Mouse (Mus musculus): Measurements from ENCODE around the gene Wdr83. TPM values are rescaled to one million over a fixed set of nuclear protein-coding genes. Genes with fewer than 3 reads are reported as not detected.

Wdr83 gene
- polyA plus RNA-seq, 1 experiment from 2014 or later = 46.4 TPM

DNA sequence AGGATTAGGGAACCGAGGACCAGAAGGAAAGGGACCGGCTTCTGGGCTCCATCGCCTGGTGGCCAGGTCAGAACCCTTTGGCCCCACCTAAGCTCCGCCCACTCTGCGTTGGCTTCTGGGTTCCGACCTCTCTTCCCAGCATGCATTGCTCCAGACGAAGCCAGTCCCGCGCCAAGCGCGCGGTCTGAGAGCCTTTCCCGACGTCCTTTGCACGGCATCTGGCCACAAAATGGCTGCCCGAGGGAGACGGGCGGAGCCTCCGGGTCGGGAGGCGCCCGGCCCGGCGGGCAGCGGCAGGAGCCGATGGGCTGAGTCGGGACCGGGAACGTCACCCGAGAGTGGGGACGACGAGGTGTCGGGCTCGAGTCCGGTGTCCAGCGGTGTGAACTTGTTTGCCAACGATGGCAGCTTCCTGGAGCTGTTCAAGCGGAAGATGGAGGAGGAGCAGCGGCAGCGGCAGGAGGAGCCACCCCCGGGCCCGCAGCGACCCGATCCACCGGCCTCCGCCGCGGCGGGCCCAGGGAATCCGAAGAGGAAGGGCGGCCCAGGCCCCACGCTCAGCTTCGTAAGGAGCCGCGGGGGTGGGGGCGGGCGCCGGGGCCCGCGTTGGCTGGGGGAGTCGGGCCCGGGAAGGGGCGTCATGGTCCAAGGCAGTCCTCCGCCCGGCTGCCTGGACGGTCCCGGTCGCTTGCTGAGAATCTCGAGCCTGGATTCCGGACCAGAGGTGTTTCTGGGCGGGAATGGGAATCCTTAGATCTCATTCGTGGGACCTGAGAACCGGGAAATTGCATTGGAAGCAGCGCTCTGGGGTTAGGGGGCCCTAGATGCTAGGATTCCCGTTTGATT lies 54.2 kb downstream of the Wdr83 start, which contains the start of gene Trir:
TSS of gene Trir (plus strand) at position 154 of the 846 bp plus-strand sequence.
- Histone ChIP-seq H3K4me2 (replicated peaks; ENCODE audit: low read depth, low read length) (peak within 1 kb of the TSS; percentile 95), H3K27me3 (ENCODE audit: control insufficient read depth, insufficient read depth, low read length) (no peaks in the 10 kb centered on the region), H3K4me1 (ENCODE audit: control insufficient read depth, insufficient read depth, low read length) (peaks cover 28% of the 10 kb centered on the region), H3K9me3 (ENCODE audit: control insufficient read depth, low read depth, low read length) (no peaks in the 10 kb centered on the region), H3K27ac (ENCODE audit: low read length) (peak within 1 kb of the TSS; percentile 83), H3K9ac (replicated peaks; ENCODE audit: low read depth, low read length) (peak within 1 kb of the TSS; percentile 99), H3K4me3 (ENCODE audit: low read depth, low read length) (peak within 1 kb of the TSS; percentile 98), H3K36me3 (ENCODE audit: control insufficient read depth, insufficient read depth, low read length) (peaks cover 42% of the 10 kb centered on the region)
- peak; percentile 87 for ATAC-seq (ENCODE audit: insufficient number of reproducible peaks, insufficient read depth, low FRiP score, low read depth)
- under 1% methylated on average over 69 of the region's 75 CpGs for WGBS

DNA sequence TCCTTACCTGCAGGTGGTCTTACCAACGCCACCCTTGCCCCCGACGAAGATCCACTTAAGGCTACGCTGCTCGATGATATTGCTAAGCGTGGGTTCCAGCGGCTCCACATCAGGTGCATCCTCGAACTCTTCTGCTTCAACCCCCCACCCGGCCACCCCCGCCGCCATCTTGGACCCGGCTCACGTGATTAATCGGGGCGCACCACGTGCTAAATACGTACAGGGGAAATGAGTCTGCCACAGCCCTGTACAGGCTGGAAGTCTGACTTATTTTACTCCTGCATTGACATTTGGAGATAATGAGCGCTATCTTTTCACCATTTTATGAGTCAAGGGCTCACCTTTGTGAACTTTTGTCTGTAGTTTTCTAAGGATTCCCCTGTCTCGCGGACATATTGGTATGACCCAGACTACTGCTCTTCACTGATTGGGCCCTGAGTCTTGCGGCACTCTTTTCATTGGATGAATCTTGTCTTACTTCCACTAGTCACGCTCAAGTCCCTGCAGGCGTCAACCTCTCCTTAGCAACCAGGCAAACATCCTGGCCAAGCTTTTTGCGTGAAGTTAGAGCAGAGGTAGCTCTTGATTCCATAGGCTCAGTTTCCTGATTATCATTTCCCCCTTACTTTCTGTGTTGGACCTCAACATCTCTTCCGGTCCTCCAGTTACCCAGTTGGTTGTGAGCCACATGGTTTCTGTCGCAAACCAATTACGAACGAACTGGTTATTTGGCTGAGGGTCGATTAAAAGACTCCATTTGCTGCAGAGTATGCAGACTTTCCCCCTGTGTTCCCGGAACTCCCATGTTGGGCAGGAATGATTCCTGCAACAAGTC lies 55.8 kb downstream of the Wdr83 start, which contains the start of gene Asna1:
TSS of gene Asna1 (minus strand) at position 184 of the 835 bp plus-strand sequence.
- Histone ChIP-seq H3K4me1 (ENCODE audit: control insufficient read depth, insufficient read depth, low read length) (peaks cover 28% of the 10 kb centered on the region), H3K9ac (replicated peaks; ENCODE audit: low read depth, low read length) (peak within 1 kb of the TSS; percentile 74), H3K27ac (ENCODE audit: low read length) (peak within 1 kb of the TSS; percentile 83), H3K9me3 (ENCODE audit: control insufficient read depth, low read depth, low read length) (no peaks in the 10 kb centered on the region), H3K4me2 (replicated peaks; ENCODE audit: low read depth, low read length) (peak within 1 kb of the TSS; percentile 95), H3K27me3 (ENCODE audit: control insufficient read depth, insufficient read depth, low read length) (no peaks in the 10 kb centered on the region), H3K4me3 (ENCODE audit: low read depth, low read length) (peak within 1 kb of the TSS; percentile 98), H3K36me3 (ENCODE audit: control insufficient read depth, insufficient read depth, low read length) (peaks cover 39% of the 10 kb centered on the region)
- peak; percentile 92 for ATAC-seq (ENCODE audit: insufficient number of reproducible peaks, insufficient read depth, low FRiP score, low read depth)
- WGBS = 5% methylated on average over 30 of the region's 30 CpGs

Small RNA genes within 50 kb of the gene (microRNA-seq; reads per million reads assigned to microRNA genes)
- gene Gm23388 (not detected), gene Mir7070 (1.6 reads per million)

Other genes starting within 250 kb of the Wdr83 start
- 49.5 and 50.5 TPM in 2 replicates for gene Gadd45gip1, start 249.8 kb downstream of the Wdr83 start, polyA plus RNA-seq (2014; fragmentation: Nextera tagmentation; extraction: Ambion mirVana)
- gene Rad23a, start 240.6 kb downstream of the Wdr83 start, polyA plus RNA-seq (2014; fragmentation: Nextera tagmentation; extraction: Ambion mirVana) = 119 and 125 TPM in 2 replicates
- gene Calr, start 234.4 kb downstream of the Wdr83 start, polyA plus RNA-seq (2014; fragmentation: Nextera tagmentation; extraction: Ambion mirVana) = 669 and 791 TPM in 2 replicates
- gene Farsa, start 224.3 kb downstream of the Wdr83 start, polyA plus RNA-seq (2014; fragmentation: Nextera tagmentation; extraction: Ambion mirVana) = 83.7 and 88.9 TPM in 2 replicates
- 65.4 and 77.8 TPM in 2 replicates for gene Syce2, start 209.2 kb downstream of the Wdr83 start, polyA plus RNA-seq (2014; fragmentation: Nextera tagmentation; extraction: Ambion mirVana)
- 29.3 and 30.8 TPM in 2 replicates for gene Gcdh, start 187.4 kb downstream of the Wdr83 start, polyA plus RNA-seq (2014; fragmentation: Nextera tagmentation; extraction: Ambion mirVana)
- gene Klf1, start 179.4 kb downstream of the Wdr83 start, polyA plus RNA-seq (2014; fragmentation: Nextera tagmentation; extraction: Ambion mirVana) = 2.3 and 2.4 TPM in 2 replicates
- 14.7 and 17.9 TPM in 2 replicates for gene Dnase2a, start 172.7 kb downstream of the Wdr83 start, polyA plus RNA-seq (2014; fragmentation: Nextera tagmentation; extraction: Ambion mirVana)
- 2.2 and 3.2 TPM in 2 replicates for gene Mast1, start 143.9 kb downstream of the Wdr83 start, polyA plus RNA-seq (2014; fragmentation: Nextera tagmentation; extraction: Ambion mirVana)
- 0.20 TPM in 1 of 2 replicates, not detected in the other for gene Rtbdn, start 134.3 kb downstream of the Wdr83 start, polyA plus RNA-seq (2014; fragmentation: Nextera tagmentation; extraction: Ambion mirVana)
- gene Gm49661, start 111.9 kb downstream of the Wdr83 start, polyA plus RNA-seq (2014; fragmentation: Nextera tagmentation; extraction: Ambion mirVana) = not detected in 2 replicates
- 799 and 888 TPM in 2 replicates for gene Prdx2, start 111.7 kb downstream of the Wdr83 start, polyA plus RNA-seq (2014; fragmentation: Nextera tagmentation; extraction: Ambion mirVana)
- gene Rnaseh2a, start 111.5 kb downstream of the Wdr83 start, polyA plus RNA-seq (2014; fragmentation: Nextera tagmentation; extraction: Ambion mirVana) = 114 and 125 TPM in 2 replicates
- 16.9 and 23.4 TPM in 2 replicates for gene Junb, start 102.6 kb downstream of the Wdr83 start, polyA plus RNA-seq (2014; fragmentation: Nextera tagmentation; extraction: Ambion mirVana)
- gene Hook2, start 90.7 kb downstream of the Wdr83 start, polyA plus RNA-seq (2014; fragmentation: Nextera tagmentation; extraction: Ambion mirVana) = 34.5 and 34.6 TPM in 2 replicates
- 0.29 and 0.38 TPM in 2 replicates for gene Best2, start 66.8 kb downstream of the Wdr83 start, polyA plus RNA-seq (2014; fragmentation: Nextera tagmentation; extraction: Ambion mirVana)
- 101 and 103 TPM in 2 replicates for gene Asna1, start 56.0 kb downstream of the Wdr83 start, polyA plus RNA-seq (2014; fragmentation: Nextera tagmentation; extraction: Ambion mirVana)
- 132 and 136 TPM in 2 replicates for gene Trir, start 54.5 kb downstream of the Wdr83 start, polyA plus RNA-seq (2014; fragmentation: Nextera tagmentation; extraction: Ambion mirVana)
- 19.0 and 26.5 TPM in 2 replicates for gene Tnpo2, start 44.4 kb downstream of the Wdr83 start, polyA plus RNA-seq (2014; fragmentation: Nextera tagmentation; extraction: Ambion mirVana)
- 31.9 and 32.6 TPM in 2 replicates for gene Fbxw9, start 21.3 kb downstream of the Wdr83 start, polyA plus RNA-seq (2014; fragmentation: Nextera tagmentation; extraction: Ambion mirVana)
- not detected in 2 replicates for gene Gm5741, start 13.3 kb downstream of the Wdr83 start, polyA plus RNA-seq (2014; fragmentation: Nextera tagmentation; extraction: Ambion mirVana)
- 51.9 and 53.9 TPM in 2 replicates for gene Dhps, start 9.5 kb downstream of the Wdr83 start, polyA plus RNA-seq (2014; fragmentation: Nextera tagmentation; extraction: Ambion mirVana)
- gene Wdr83os, start 566 bp downstream of the Wdr83 start, polyA plus RNA-seq (2014; fragmentation: Nextera tagmentation; extraction: Ambion mirVana) = 144 and 153 TPM in 2 replicates
- 41.5 and 45.9 TPM in 2 replicates for gene Man2b1, start 2.0 kb upstream of the Wdr83 start, polyA plus RNA-seq (2014; fragmentation: Nextera tagmentation; extraction: Ambion mirVana)
- 1.7 and 2.9 TPM in 2 replicates for gene Zfp791, start 41.8 kb upstream of the Wdr83 start, polyA plus RNA-seq (2014; fragmentation: Nextera tagmentation; extraction: Ambion mirVana)
- gene Cks1brt, start 70.6 kb upstream of the Wdr83 start, polyA plus RNA-seq (2014; fragmentation: Nextera tagmentation; extraction: Ambion mirVana) = not detected in 2 replicates
- gene Olfr371, start 144.7 kb upstream of the Wdr83 start, polyA plus RNA-seq (2014; fragmentation: Nextera tagmentation; extraction: Ambion mirVana) = not detected in 2 replicates
- gene Orc6, start 218.3 kb upstream of the Wdr83 start, polyA plus RNA-seq (2014; fragmentation: Nextera tagmentation; extraction: Ambion mirVana) = 109 and 110 TPM in 2 replicates
- gene Vps35, start 218.5 kb upstream of the Wdr83 start, polyA plus RNA-seq (2014; fragmentation: Nextera tagmentation; extraction: Ambion mirVana) = 133 and 134 TPM in 2 replicates